Mouse (Mus musculus): ENCODE measurements around the gene Hsf2bp. TPM values are rescaled to one million over a fixed set of nuclear protein-coding genes. Genes with fewer than 3 reads are reported as not detected.
"Not testable (repeated sequence)": the region's sequence is repeated elsewhere in the genome, so short reads cannot be mapped to it uniquely, and the experiment has no call there.

Hsf2bp gene
- polyA plus RNA-seq, 1 experiment from 2014 or later, result 0.52 TPM

DNA sequence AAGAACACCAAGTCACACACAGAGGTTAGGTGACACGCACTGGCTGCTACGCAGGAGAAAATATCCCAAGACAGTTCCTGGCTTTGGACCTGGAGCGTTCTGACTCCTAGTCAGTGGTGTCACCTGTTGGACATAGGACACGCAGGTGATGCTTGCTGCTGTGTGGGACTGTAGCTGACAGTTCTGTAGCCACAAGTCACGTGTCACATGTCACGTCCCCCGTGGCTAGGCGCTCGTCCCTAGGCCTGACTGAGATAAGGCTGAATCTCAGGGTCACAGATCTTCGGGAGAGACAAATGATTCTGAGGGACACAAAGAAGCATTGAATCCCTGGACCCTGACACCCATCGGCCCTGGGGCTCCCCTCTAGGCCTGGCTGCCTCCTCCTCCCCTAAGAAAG is 32.2 kb upstream of the Hsf2bp start:
- Histone ChIP-seq H3K4me1 (replicated peaks; ENCODE audit: control insufficient read depth, insufficient read depth) (no peaks in the 10 kb centered on the region), H3K4me3 (ENCODE audit: low read depth, low read length) (no peak overlapping the region), H3K27me3 (ENCODE audit: control insufficient read depth, insufficient read depth, low read length) (no peaks in the 10 kb centered on the region), H3K27ac (replicated peaks) (no peak overlapping the region), H3K9me3 (ENCODE audit: control insufficient read depth, low read length) (no peaks in the 10 kb centered on the region), H3K4me2 (replicated peaks; ENCODE audit: low read depth) (no peak overlapping the region), H3K9ac (ENCODE audit: low read length) (no peak overlapping the region), H3K36me3 (ENCODE audit: control insufficient read depth, insufficient read depth, low read length) (no peaks in the 10 kb centered on the region)
- no peak for ATAC-seq (ENCODE audit: low FRiP score, low TSS enrichment)
- 89% methylated on average over 11 of the region's 11 CpGs for WGBS
- TF ChIP-seq EP300 (optimal IDR thresholded peaks at IDR 0.05), result no peak
- no peak for DNase-seq (ENCODE audit: low spot score)

DNA sequence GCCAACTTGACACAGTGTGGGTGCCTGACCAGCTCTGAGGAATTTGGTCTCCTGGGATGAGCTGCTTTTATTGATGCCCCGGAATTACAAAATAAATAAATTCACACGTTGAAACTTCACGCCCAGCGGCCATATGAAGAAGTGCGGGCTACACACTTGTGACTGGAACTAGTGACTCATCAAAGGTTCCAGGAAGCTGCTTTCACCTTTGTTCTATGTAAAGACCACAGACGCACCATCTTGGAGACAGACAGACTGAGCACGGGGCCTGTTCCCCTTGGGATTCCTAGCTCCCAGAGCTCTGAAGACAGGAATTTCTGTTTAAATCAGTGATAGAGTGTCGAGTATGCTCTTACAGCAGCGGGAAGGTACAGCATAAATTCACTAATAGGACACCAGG is 31.4 kb upstream of the Hsf2bp start:
- no peaks in the 10 kb centered on the region for H3K36me3 ChIP-seq (ENCODE audit: control insufficient read depth, insufficient read depth, low read length)
- H3K9me3 ChIP-seq (ENCODE audit: control insufficient read depth, low read length), result no peaks in the 10 kb centered on the region
- no peak for DNase-seq (ENCODE audit: low spot score)
- no peak overlapping the region for H3K4me2 ChIP-seq (replicated peaks; ENCODE audit: low read depth)
- TF ChIP-seq EP300 (optimal IDR thresholded peaks at IDR 0.05) (no peak), CTCF (IDR thresholded peaks at IDR 0.05; ENCODE audit: low read depth) (peak; percentile 34; the same call in 1 of the 2 replicates)
- H3K9ac ChIP-seq (ENCODE audit: low read length), result no peak overlapping the region
- WGBS, result 54% methylated on average over 9 of the region's 9 CpGs
- 0 out of 2 replicates have a peak, but pooled peaks have one; percentile 64 for ATAC-seq (ENCODE audit: low FRiP score, low TSS enrichment)
- H3K4me1 ChIP-seq (replicated peaks; ENCODE audit: control insufficient read depth, insufficient read depth), result no peaks in the 10 kb centered on the region
- no peak overlapping the region for H3K4me3 ChIP-seq (ENCODE audit: low read depth, low read length)
- H3K27me3 ChIP-seq (ENCODE audit: control insufficient read depth, insufficient read depth, low read length), result no peaks in the 10 kb centered on the region
- H3K27ac ChIP-seq (replicated peaks), result no peak overlapping the region

DNA sequence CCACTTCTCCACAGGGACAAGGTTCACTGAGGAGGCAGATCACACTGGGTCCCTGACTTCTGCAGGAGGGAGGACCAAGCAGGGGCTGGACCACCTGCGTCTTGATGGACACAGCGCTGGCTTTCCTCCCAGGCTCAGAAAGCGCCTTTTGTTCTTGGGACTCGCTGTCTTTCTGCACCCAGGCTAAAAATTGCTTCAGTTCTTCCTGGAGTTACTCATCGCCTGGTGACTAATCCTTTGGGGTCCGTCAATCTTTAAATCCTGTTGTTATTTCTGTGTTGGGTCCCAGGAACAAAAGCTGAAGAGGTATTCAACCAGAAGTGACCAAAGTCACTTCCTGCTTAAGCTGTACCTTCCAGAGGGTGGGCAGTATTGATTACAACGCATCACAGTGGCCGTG is 28.6 kb upstream of the Hsf2bp start:
- DNase-seq (ENCODE audit: low spot score); H3K4me3 ChIP-seq (ENCODE audit: low read depth, low read length); ATAC-seq (ENCODE audit: low FRiP score, low TSS enrichment); H3K27ac ChIP-seq (replicated peaks); H3K4me2 ChIP-seq (replicated peaks; ENCODE audit: low read depth); H3K36me3 ChIP-seq (ENCODE audit: control insufficient read depth, insufficient read depth, low read length); H3K9ac ChIP-seq (ENCODE audit: low read length); H3K4me1 ChIP-seq (replicated peaks; ENCODE audit: control insufficient read depth, insufficient read depth); H3K9me3 ChIP-seq (ENCODE audit: control insufficient read depth, low read length); H3K27me3 ChIP-seq (ENCODE audit: control insufficient read depth, insufficient read depth, low read length): not testable (repeated sequence)
- 61% methylated on average over 8 of the region's 8 CpGs for WGBS

DNA sequence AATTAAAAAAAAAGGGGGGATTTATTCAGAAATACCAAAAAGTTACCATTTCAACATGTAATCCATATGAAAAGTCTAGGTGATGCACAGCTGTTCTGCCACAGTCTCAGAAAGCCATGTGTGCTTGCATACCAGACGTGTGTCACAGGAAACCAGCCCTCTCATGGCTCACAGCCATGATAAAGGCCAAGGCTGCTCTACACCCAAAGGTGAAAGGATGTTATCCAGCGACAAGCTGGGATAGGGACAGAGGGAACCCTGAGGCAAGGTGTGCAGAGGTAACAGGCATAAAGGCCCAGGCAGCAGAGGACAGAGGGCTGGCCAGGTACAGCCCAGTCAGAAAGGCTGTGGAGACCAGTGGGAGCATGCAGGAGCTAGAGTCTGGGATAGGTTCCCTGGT is 27.5 kb upstream of the Hsf2bp start:
- no peak overlapping the region for H3K9ac ChIP-seq (ENCODE audit: low read length)
- no peak overlapping the region for H3K4me3 ChIP-seq (ENCODE audit: low read depth, low read length)
- no peaks in the 10 kb centered on the region for H3K4me1 ChIP-seq (replicated peaks; ENCODE audit: control insufficient read depth, insufficient read depth)
- no peaks in the 10 kb centered on the region for H3K9me3 ChIP-seq (ENCODE audit: control insufficient read depth, low read length)
- H3K4me2 ChIP-seq (replicated peaks; ENCODE audit: low read depth), result no peak overlapping the region
- 76% methylated on average over 2 of the region's 2 CpGs for WGBS
- no peak overlapping the region for H3K27ac ChIP-seq (replicated peaks)
- no peaks in the 10 kb centered on the region for H3K27me3 ChIP-seq (ENCODE audit: control insufficient read depth, insufficient read depth, low read length)
- no peak for DNase-seq (ENCODE audit: low spot score)
- TF ChIP-seq EP300 (optimal IDR thresholded peaks at IDR 0.05), result no peak
- peaks cover 14% of the 10 kb centered on the region for H3K36me3 ChIP-seq (ENCODE audit: control insufficient read depth, insufficient read depth, low read length)
- ATAC-seq (ENCODE audit: low FRiP score, low TSS enrichment), result no peak

DNA sequence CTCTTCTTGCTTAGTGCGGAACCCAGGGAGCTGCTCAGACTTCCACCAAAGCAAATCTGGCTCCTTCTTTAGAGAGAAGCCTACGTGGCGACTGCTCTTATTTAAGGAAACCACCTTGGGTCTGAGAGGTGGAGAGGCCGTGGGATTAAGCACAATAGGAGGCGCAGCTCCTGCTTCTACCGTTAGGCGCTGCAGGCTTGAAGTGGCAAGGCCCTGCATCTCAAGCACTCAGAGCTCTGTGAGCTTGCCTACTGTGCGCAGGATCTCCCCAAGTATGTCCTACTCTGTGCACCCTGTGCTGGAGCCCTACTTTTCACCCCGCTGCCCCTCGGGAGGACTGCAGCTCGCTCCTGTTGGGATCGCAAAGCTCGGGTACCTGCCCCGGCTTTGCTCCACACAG is 25.1 kb upstream of the Hsf2bp start:
- Histone ChIP-seq H3K9ac (ENCODE audit: low read length) (no peak overlapping the region), H3K4me3 (ENCODE audit: low read depth, low read length) (no peak overlapping the region), H3K4me1 (replicated peaks; ENCODE audit: control insufficient read depth, insufficient read depth) (no peaks in the 10 kb centered on the region), H3K27me3 (ENCODE audit: control insufficient read depth, insufficient read depth, low read length) (no peaks in the 10 kb centered on the region), H3K9me3 (ENCODE audit: control insufficient read depth, low read length) (no peaks in the 10 kb centered on the region), H3K36me3 (ENCODE audit: control insufficient read depth, insufficient read depth, low read length) (peaks cover 28% of the 10 kb centered on the region), H3K27ac (replicated peaks) (no peak overlapping the region), H3K4me2 (replicated peaks; ENCODE audit: low read depth) (no peak overlapping the region)
- DNase-seq (ENCODE audit: low spot score) (no peak), ATAC-seq (ENCODE audit: low FRiP score, low TSS enrichment) (no peak)
- TF ChIP-seq EP300 (optimal IDR thresholded peaks at IDR 0.05) (no peak), CTCF (IDR thresholded peaks at IDR 0.05; ENCODE audit: low read depth) (no peak)
- 96% methylated on average over 14 of the region's 14 CpGs for WGBS

DNA sequence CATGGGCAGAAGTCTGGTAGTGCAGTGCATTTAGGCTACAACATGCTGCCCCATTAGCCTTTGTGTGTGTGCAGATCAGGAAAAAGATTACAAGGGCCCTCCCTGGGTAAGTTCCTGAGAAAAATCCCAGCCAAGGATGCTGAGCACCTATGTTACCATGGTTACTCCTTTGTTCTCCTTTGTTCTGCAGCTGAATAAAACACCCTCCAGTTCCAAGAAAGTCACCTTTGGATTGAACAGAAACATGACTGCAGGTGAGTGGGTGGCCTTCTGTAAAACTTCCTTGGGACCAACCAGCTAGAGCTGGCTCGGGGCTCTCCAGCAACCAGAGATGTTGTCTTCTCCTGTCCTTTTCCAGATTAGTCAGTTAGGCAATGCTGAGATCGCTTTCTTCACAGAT is 22.9 kb upstream of the Hsf2bp start:
- no peak for ATAC-seq (ENCODE audit: low FRiP score, low TSS enrichment)

More for the DNA sequence above, 22.9 kb upstream of the Hsf2bp start:
- Histone ChIP-seq H3K4me3 (ENCODE audit: low read depth, low read length) (no peak overlapping the region), H3K36me3 (ENCODE audit: control insufficient read depth, insufficient read depth, low read length) (peaks cover 31% of the 10 kb centered on the region), H3K9ac (ENCODE audit: low read length) (no peak overlapping the region), H3K4me2 (replicated peaks; ENCODE audit: low read depth) (no peak overlapping the region), H3K27ac (replicated peaks) (no peak overlapping the region), H3K4me1 (replicated peaks; ENCODE audit: control insufficient read depth, insufficient read depth) (no peaks in the 10 kb centered on the region), H3K27me3 (ENCODE audit: control insufficient read depth, insufficient read depth, low read length) (no peaks in the 10 kb centered on the region), H3K9me3 (ENCODE audit: control insufficient read depth, low read length) (no peaks in the 10 kb centered on the region)
- TF ChIP-seq CTCF (IDR thresholded peaks at IDR 0.05; ENCODE audit: low read depth) (no peak), EP300 (optimal IDR thresholded peaks at IDR 0.05) (no peak)
- DNase-seq (ENCODE audit: low spot score), result no peak
- 88% methylated on average over 2 of the region's 2 CpGs for WGBS

Data from stomach, postnatal 0 days (tissue).